Mouse (Mus musculus) gastrocnemius, adult 18-20 months (tissue): ENCODE measurements at regions not wholly inside any gene's neighbourhood (a gene's known extent, or its start where the extent isn't known, plus 50 kb on each side); places are given as distances from the start of the nearest gene placed in this dataset.

Source experiments
- DNase-seq: peaks from one replicate; pipeline ENCODE4 v3.0.0; 2021; ENCODE audit warnings: low spot score

DNA sequence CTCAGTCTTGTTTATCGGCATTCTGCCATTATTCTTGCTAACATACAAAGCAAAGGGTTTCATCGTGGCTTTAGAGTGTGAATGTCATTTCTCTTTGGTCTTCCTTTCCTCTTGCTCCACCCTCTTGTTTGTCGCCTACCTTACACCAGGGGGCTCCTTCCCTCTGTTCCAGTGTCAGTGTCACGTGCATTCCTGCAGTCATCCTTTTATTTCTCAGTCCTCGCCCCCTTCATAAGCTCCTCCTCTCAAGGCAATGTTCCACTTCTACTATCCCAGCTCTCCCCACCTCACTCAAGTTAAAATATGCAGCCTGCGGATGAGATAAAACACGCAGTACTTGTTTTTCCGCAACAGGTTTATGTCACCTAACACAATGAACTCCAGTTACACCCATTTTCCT, 489.8 kb upstream of the Arpp21 start:
- no peak for DNase-seq

DNA sequence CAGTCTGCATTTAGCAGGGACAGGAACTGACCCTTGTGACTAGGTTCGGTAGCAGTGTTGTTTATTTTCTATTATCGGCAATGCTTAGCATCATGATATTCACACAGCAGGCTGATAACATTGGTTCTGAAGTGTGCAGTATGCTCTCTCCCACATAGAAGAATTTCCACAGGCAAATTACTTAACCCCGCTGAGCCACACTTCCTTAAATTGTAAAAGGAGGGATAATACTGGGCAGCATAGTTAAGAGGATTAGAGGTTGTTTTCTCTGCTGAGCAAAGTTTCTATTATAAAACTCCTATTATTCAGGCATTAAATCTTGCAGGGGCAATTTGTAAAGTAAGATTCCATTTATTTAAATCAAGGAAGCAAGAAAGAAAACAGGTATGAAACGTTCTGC, 489.4 kb upstream of the Arpp21 start:
- no peak for DNase-seq

DNA sequence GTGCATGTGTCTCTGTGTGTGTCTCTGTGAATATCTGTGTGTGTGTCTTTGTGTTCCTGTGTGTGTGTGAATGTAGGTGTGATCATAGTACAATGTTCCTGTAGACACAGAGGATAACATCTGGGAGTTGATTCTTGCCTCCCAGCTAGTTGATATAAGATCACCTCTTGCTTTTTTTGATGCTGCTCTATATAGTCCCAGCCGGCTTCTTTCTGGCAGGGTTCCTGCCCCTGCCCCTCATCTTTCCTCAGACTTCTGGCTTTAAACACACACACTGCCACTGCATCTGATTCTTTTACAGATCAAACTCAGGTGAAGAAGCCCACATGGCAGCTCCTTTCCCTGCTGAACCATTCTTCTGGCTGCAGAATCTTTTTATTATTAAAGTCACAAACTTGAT, 487.6 kb upstream of the Arpp21 start:
- no peak for DNase-seq

DNA sequence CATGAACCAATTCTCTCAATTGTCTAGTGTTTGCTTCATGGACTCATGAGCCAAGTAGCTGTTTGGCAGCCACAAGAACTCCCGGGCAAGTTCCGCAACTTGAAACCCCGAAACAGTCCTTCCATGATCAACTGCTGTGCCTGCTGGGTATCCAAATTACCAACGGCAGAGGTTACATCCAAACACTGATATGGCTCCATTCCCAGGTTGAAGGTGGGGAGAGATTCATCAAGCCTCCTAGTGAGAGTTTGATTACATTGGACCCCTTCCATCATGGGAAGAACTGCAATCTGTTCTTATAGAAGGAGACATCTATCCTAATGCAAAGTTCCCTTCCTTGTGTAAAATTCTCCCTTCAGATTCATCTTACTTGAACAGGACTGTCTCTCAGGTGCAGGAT, 486.8 kb upstream of the Arpp21 start:
- DNase-seq, result no peak

DNA sequence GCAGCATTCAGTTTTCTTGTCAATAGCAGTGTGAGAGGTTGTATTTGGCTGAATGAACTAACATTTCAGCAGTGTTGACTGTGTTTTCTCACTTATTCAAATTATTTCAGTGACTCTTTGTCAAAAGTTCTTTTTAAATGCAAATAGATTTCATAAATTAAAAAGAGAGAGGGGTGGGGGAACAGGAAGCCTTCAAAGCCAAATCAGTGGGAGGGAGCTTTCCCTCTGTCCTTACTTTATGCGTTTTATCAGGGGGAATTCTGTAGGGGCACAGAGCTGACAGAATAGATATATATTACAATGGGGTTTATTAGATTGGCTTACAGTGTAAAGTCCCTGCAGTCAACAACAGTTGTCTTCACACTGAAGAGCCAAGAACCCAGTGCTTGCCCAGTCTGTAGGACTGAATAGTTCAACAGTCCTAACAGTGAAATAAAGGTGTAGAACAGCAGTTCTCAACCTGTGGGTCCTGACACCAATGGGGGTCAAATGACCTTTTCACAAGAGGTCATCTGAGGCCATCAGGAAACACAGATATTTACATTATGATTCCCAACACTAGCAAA, 479.5 kb upstream of the Arpp21 start:
- no peak for DNase-seq

DNA sequence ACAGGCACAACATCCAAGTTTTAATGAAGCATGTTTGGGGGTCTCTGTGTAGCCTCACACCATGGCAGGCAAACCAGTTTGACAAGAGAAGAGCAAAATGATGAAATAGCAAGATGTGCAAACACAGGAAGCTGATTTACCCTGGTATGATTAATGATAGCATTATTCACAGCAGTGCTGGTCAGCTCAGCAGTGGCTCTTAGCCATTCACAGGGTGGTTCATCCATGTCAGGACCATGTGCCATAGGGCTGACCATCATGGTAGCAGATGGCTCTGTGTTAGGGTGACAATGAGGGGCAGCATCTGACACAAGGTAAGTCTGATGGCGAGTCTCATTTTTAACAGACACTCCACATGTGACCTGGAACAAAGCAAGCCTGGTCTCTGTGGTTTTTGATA, 443.1 kb upstream of the Arpp21 start:
- DNase-seq, result no peak

DNA sequence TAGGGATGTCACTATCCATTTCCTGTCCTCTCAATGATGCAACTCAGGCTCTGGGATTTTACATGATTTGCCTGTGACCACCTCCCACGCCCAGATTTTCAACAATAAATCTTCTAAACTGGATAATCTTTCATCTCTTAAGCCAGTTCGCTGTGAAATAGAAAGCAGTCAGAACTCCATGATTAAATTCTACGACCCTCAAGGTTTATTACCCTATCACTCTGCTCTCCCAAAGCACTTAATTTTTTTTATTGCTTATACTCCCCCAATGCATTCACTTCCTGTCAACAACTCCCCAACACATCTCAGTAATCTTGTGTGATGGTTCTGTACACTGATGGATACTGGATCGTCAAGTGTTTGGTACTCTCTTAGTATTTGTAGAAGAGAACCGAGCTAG, 439.5 kb upstream of the Arpp21 start:
- no peak for DNase-seq
